Mouse (Mus musculus) T-helper 2 cell (primary cell): ENCODE measurements around the gene Zfp764.
"Not testable (repeated sequence)": the region's sequence is repeated elsewhere in the genome, so short reads cannot be mapped to it uniquely, and the experiment has no call there.

ENCODE experiments used
- in situ Hi-C: fragments of 300-600 bp; cut with MboI, MseI; formaldehyde crosslinking; loops from one replicate; pipeline ENCODE4 v1.15.1; 2025; ENCODE audit warnings: high pct_unique_total_duplicates

Zfp764 gene

GRCm38 (mm10) chr7:127391538-127391937 is 15.1 kb downstream of the Zfp764 start:
- in situ Hi-C loops = no loop called here

DNA sequence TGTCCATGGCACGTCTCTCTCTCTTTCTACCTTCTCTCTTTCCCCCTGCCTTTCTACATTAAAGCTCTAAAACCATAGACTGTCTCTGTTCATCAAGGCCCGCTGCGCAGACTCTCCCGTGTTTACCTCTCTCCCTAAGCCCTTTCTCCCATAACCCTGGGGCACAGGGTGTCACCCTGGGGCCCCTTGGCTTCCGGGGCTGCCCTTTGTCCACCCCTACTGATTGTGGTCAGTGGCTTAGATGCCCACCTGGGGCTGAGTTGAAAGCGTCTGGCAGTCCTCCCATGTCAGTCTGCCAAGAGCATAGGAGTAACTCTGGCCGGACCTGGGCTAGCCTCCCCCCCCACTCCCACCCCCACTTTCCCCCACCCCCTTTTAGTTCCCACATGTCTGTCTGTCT is 16.3 kb downstream of the Zfp764 start:
- in situ Hi-C loops = no loop called here

DNA sequence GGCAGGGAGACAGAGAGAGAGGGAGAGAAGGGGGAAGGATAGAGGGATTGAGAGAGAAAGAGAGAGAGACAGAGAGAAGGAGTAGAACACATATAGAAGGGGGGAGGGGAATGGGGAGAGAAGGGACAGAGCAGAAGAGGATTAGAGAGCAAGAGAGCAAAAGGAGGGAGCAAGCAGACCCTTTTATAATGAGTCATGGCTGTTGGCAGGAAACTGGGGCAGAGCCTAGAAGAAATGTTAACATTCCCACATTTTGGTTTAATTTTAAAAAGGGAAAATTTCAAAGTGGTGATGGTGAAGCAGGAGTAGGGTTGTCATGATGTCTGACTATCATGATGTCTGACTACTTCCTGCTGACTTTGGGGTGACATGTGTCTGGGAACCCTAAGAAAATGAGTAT is 18.4 kb downstream of the Zfp764 start:
- in situ Hi-C loops = not testable (repeated sequence)

DNA sequence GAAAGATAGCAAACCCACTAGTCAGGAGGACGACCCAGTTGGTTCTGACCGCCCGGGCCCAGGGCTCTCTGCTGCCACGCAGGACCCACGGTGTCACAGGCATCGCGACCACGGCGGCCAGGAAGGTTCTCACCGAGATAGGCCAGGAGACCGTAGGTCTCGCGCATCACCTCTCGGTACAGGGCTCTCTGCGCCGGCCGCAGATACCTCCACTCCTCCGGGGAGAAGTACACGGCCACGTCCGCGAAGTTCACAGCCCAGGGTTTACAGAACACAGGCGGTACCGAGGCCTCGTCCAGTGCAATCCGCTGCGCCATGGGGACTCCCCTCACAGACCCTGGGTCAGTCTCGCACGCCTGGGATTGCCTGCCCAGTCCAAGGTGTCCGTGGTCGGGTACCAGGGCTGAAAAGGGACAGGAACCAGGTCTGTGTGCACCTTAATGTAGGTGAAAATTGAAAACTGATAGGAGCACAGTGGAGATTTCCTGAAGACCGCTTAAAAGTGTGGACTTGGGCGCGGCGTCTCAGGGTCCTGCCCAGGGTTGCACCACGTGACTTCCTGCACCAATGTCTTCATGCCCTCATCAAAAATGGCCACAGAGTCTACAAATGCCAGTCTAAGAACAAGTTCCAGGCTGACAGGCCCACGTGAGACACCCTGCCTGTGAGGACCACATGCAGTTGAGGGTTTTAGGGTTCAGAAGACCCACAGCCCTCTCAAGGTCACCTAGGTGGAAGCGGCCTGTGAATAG is 19.8 kb downstream of the Zfp764 start, which contains the start of gene 9130019O22Rik:
Gene 9130019O22Rik (minus strand): TSS at position 526 of the 752 bp plus-strand sequence.
- in situ Hi-C loops = no loop called here

DNA sequence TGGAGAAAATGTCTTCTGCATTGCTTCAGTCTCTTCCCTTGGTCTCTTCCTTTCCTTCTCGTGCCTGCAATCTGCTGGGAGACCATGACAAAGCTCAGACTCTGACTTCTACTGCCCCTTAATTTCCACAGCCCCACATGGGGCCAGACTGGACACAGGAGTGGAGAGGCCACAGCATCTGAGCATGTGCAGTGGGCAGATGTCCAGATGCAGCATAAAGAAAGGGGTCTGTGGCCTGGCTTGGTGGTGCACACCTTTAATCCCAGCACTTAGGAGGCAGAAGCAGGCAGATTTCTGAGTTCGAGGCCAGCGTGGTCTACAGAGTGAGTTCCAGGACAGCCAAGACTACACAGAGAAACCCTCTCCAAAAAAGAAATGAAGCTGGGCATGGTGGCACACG is 21.1 kb downstream of the Zfp764 start:
- in situ Hi-C loops = not testable (repeated sequence)

DNA sequence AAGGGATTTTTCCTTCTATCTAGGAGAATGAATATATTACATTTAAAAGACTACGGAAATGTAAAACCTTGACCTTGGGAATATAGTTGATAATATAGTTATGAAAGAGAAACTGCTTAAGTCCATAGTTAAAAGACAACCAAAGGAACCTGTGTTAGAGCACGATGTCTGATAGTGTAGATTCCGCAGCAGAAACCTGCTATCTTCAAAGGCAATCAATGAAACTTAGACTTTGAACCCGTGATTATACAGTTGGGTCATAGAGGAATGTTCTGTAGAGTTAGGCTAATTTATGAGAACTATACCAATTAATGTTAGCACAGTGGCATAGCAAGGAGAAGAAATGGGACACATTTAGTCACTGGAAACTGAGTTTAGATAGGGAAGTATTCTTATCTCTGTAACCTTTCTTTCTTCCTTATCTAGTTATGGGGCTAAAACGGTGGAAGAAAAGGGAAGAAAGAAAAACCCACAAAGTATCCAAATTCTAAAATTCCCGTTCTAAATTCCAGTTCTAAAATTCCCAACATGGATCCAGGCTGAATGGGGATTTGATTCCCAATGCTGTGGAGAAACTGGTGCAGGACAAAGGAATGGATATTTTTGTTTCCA is 28.2 kb downstream of the Zfp764 start:
- in situ Hi-C loops = no loop called here

DNA sequence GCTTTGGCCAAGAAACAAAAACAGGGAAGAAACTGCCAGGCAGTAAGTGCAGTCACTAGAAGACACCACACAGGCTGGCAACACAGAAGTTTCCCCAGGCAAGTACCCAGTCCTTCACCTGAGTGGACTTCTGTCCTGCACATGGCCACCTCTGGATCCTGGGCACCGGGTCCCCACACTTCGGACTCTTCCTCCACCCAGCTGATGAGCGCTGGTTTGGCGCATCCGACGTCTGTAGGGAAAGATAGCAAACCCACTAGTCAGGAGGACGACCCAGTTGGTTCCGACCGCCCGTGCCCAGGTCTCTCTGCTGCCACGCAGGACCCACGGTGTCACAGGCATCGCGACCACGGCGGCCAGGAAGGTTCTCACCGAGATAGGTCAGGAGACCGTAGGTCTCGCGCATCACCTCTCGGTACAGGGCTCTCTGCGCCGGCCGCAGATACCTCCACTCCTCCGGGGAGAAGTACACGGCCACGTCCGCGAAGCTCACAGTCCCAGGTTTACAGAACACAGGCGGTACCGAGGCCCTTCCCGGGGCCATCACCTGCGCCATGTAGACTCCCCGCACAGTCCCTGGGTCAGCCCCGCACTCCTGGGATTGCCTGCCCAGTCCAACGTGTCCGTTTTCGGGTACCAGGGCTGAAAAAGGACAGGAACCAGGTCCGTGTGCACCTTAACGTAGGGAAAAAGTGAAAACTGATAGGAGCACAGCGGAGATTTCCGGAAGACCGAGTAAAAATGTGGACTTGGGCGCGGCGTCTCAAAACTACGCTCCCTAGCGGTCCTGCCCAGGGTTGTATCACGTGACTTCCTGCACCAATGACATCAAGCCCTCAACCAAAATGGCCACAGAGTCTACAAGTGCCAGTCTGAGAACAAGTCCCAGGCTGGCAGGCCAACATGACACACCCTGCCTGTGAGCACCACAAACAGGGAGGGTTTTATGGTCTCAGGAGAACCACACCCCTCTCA is 31.1 kb downstream of the Zfp764 start, which contains the start of gene Zfp747:
Gene Zfp747 (minus strand): TSS at position 780 of the 975 bp plus-strand sequence.
- in situ Hi-C loops = not testable (repeated sequence)

DNA sequence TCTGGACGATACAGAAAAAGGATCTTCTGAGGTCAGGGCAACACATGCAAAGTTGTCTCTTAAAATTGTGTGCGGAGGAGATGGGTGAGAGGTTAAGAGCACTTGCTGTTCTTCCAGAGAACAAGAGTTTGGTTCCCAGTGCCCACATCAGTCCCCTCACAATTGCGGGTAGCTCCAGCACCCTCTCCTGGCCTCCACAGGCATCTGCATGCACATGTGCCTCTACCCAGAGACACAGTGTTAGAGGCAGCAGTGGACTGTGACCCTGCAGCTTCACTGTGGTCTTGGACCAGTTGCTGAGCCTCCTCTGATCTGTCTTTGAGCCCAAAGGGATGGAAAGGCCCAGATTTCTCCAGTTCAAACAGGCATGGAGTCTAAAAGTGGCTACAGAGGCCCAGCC is 34.8 kb downstream of the Zfp764 start:
- in situ Hi-C loops = not testable (repeated sequence)

GRCm38 (mm10) chr7:127371213-127371612 is 35.4 kb downstream of the Zfp764 start:
- in situ Hi-C loops = no loop called here

- in situ Hi-C loops = loop anchor here (5.0 kb wide), 1 partner anchor 36 kb away; no protein-coding TSS in a partner anchor
Measured at GRCm38 (mm10) chr7:127366249-127366648, 40.4 kb downstream of the Zfp764 start.

- in situ Hi-C loops = no loop called here
Measured at GRCm38 (mm10) chr7:127364166-127364565, 42.5 kb downstream of the Zfp764 start.

GRCm38 (mm10) chr7:127363475-127363921 is 43.1 kb downstream of the Zfp764 start:
- in situ Hi-C loops = no loop called here

DNA sequence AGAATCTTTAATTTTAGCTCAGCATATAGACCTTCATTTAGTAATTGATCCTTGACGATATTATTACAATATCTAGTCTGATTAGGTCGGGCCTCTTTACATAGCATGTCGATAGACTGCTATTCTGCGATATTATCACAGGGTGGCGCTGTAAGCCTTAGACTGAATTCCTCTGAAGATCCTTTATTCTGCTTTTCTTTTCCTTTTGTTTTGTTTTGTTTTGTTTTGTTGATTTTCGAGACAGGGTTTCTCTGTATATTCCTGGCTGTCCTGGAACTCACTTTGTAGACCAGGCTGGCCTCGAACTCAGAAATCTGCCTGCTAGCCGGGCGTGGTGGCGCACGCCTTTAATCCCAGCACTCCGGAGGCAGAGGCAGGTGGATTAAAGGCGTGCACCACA is 44.2 kb downstream of the Zfp764 start:
- in situ Hi-C loops = not testable (repeated sequence)

DNA sequence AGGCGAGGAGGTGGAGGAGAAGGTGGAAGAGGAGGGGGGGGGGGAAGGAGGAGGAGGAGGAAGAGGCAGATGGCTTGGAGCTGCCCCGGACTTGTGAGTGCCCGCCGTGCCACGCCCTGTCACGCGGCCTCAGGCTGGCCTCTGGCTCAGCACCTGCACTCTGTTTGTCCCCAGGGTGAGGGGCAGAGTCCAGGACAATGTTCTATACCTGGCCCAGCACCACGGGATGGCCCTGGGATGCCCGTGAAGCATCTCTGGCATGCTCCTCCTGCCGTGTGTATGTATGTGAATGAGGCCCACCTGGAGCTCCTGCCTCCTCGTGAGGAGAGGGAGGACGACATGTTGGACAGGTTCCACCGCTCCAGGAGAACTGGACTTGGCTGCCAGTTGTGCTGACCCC is 45.2 kb downstream of the Zfp764 start:
- in situ Hi-C loops = no loop called here

- in situ Hi-C loops = no loop called here
Measured at GRCm38 (mm10) chr7:127360265-127360664, 46.4 kb downstream of the Zfp764 start.

DNA sequence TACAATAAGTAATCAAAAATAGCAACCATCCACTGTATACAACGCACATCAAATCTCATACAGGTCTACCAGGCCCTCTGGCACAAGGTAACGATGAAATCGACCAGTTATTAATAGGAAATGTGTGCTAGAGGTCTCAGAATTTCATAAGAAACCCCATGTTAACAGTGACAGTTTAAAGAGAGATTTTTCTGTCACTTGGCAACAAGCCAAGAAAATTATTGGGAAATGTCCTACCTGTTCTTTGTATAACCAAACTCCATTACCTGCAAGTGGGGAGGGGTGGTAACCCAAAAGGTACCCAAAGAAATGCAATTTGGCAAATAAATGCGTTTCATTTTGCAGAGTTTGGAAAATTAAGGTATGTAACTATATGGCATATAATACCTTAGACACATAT is 48.1 kb downstream of the Zfp764 start:
- in situ Hi-C loops = no loop called here

- in situ Hi-C loops = no loop called here
Measured at GRCm38 (mm10) chr7:127357871-127358270, 48.8 kb downstream of the Zfp764 start.

DNA sequence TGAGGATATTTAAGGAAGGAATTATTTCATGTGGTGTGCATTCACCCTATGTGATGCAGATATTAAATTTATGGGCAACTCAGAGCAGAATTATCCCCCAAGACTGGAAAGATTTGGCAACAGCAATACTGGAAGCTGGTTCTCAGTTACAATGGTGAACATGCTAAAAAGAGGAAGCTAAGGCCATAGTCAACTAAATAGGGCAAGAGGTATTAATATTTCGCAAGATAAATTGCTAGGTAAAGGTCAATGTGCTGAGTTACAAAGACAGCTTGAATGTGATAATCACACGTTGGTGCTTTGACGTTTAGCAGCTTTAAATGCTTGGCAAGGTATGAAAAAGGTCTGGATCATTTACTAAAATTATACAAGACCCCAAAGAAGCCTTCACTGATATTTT is 50.8 kb downstream of the Zfp764 start:
- in situ Hi-C loops = no loop called here
